Mouse (Mus musculus): ENCODE results near the gene Ube2dnl2. TPM values are rescaled to one million over a fixed set of nuclear protein-coding genes. Genes with fewer than 3 reads are reported as not detected.

The Ube2dnl2 gene
- polyA plus RNA-seq (2015; fragmentation: Nextera tagmentation; extraction: Ambion mirVana) = not detected in 2 replicates

DNA sequence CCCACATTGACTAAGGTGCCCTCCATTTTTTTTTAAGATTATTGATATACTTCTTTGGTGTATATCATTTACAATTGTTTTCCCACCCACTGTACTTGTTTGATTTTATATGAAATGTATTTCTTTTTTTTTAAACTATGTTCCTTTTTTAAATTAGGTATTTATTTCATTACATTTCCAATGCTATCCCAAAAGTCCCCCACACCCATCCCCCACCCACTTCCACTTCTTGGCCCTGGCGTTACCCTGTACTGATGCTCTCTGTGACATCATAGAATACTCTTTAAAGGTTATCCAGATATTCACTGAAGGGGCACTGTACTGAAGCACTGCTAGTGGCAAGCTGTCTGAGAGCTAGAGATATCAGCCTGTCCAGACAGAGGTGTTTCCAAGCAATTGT lies at the start of gene Ube2dnl2:
Gene Ube2dnl2, plus strand, starts transcription at position 301 of the 400 bp plus-strand sequence.
- Histone ChIP-seq H3K4me2 (no peak within 1 kb of the TSS), H3K4me3 (replicated peaks) (no peak within 1 kb of the TSS), H3K27me3 (replicated peaks) (no peaks in the 10 kb centered on the region), H3K36me3 (no peaks in the 10 kb centered on the region), H3K4me1 (no peaks in the 10 kb centered on the region), H3K9me3 (no peaks in the 10 kb centered on the region), H3K9ac (no peak within 1 kb of the TSS), H3K27ac (no peak within 1 kb of the TSS)
- no peak for ATAC-seq (ENCODE audit: insufficient read depth, low FRiP score, low read depth)
- 90% methylated on average over 1 of the region's 1 CpGs for WGBS

DNA sequence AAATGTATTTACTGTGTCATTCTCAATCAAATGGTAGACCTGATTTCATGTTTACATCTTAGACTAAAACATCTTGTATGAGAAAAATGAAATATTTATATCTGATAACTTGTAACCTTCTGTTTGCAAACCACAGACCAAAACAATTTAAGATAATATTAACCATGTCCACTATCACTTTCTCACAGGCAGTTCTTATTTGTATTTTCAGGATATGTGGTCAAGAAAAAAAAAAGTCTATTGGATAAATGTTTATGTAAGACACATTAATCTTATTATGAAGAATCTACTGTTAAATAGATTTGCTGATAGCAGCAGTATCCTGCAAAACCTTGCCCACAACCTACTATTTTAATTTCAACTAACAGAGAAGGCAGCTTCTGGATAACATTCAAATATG lies 11.9 kb upstream of the Ube2dnl2 start:
- Histone ChIP-seq H3K9ac (no peak overlapping the region), H3K4me2 (no peak overlapping the region), H3K27me3 (replicated peaks) (no peaks in the 10 kb centered on the region), H3K4me1 (no peaks in the 10 kb centered on the region), H3K36me3 (no peaks in the 10 kb centered on the region), H3K4me3 (replicated peaks) (no peak overlapping the region), H3K9me3 (no peaks in the 10 kb centered on the region), H3K27ac (no peak overlapping the region)
- ATAC-seq (ENCODE audit: insufficient read depth, low FRiP score, low read depth) = no peak

DNA sequence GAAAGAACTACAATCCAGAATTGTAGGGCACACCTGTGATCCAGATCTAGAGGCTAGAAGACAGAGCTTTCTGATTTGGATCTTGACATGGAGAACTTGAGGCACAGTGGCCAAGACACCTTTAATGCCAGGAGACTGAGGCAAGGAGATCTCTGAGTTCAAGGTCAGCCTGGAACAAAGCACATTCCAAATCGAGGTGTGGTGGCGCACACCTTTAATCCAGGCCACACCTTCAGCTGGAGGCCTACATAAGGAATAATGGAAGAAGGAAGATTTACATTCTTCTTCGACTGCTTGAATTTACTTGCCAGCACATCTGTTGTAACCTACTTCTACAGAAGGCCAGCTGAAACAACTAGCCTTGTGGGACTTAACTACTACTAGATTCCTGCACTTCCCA lies 9.9 kb upstream of the Ube2dnl2 start:
- H3K27ac ChIP-seq = no peak overlapping the region
- H3K9ac ChIP-seq = no peak overlapping the region
- no peaks in the 10 kb centered on the region for H3K36me3 ChIP-seq
- 86% methylated on average over 3 of the region's 3 CpGs for WGBS
- H3K4me3 ChIP-seq (replicated peaks) = no peak overlapping the region
- no peak for ATAC-seq (ENCODE audit: insufficient read depth, low FRiP score, low read depth)
- no peaks in the 10 kb centered on the region for H3K4me1 ChIP-seq
- no peak overlapping the region for H3K4me2 ChIP-seq
- H3K9me3 ChIP-seq = no peaks in the 10 kb centered on the region
- no peaks in the 10 kb centered on the region for H3K27me3 ChIP-seq (replicated peaks)

DNA sequence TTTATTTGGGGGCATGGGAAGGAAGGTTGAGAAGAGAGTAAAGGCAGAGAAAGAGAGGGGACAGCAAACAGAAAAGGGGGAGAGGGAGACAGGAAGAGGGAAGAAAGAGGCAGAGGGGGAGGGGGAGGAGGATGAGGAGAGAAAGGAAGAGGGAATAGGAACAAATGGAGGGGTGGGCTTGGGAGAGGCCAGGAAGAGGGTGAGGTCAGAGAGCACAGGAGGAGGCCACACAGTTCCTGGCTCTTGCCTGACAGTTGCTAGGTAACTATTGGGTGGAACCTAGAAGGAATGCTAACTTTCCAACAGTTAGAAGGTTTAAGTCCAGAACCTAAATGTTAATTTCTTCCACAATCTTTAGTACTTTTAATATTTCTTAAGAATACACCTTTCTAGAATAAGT lies 4.0 kb upstream of the Ube2dnl2 start:
- Histone ChIP-seq H3K9ac (no peak overlapping the region), H3K27ac (no peak overlapping the region), H3K4me2 (no peak overlapping the region), H3K9me3 (no peaks in the 10 kb centered on the region), H3K4me1 (no peaks in the 10 kb centered on the region), H3K4me3 (replicated peaks) (no peak overlapping the region), H3K27me3 (replicated peaks) (no peaks in the 10 kb centered on the region), H3K36me3 (no peaks in the 10 kb centered on the region)
- ATAC-seq (ENCODE audit: insufficient read depth, low FRiP score, low read depth) = no peak

DNA sequence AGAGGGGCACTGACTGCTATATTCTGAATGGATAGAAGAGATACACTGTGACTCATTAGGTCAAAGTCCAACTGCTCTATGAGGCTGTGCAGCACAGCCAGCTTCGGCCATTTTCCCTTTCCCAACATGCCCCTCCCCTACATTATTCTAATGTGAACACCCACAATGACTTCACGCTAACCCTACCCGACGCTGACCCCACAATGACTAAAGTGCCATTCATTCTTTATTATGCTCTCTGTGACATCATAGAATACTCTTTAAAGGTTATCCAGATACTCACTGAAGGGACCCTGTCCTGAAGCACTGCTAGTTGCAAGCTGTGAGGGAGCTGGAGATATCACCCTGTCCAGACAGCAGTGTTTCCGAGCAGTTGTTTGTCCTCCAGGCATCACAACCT lies 2.7 kb upstream of the Ube2dnl2 start, which contains the start of gene Ube2dnl1:
Gene Ube2dnl1, plus strand, starts transcription at position 301 of the 400 bp plus-strand sequence.
- Histone ChIP-seq H3K27ac (no peak within 1 kb of the TSS), H3K4me3 (replicated peaks) (no peak within 1 kb of the TSS), H3K27me3 (replicated peaks) (no peaks in the 10 kb centered on the region), H3K36me3 (no peaks in the 10 kb centered on the region), H3K4me2 (no peak within 1 kb of the TSS), H3K4me1 (no peaks in the 10 kb centered on the region), H3K9ac (no peak within 1 kb of the TSS), H3K9me3 (no peaks in the 10 kb centered on the region)
- no peak for ATAC-seq (ENCODE audit: insufficient read depth, low FRiP score, low read depth)
- 76% methylated on average over 5 of the region's 5 CpGs for whole genome bisulfite sequencing

DNA sequence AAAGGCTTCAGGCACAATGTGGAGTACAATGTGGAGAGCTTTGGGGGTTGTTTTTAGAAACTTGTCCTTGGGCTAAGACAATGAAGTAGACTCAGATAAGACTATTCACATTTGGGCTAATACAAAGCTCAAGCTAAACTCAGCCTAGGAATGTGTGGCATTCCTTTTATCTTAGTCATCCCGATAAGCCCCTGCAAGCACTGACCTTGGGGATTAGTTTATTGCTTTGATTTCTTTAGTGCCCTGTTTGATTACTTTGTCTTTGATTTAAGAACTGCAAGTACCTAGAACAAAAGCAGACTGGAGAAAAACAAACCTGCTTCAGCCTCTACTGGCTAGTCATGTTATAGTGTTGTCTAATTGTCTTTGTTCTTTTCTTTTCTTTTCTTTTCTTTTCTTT lies 47.7 kb downstream of the Ube2dnl2 start:
- 54% methylated on average over 1 of the region's 1 CpGs for WGBS
- ATAC-seq (ENCODE audit: insufficient read depth, low FRiP score, low read depth) = no peak

More for the DNA sequence above, 47.7 kb downstream of the Ube2dnl2 start:
- Histone ChIP-seq H3K9ac (no peak overlapping the region), H3K9me3 (no peaks in the 10 kb centered on the region), H3K36me3 (no peaks in the 10 kb centered on the region), H3K4me1 (no peaks in the 10 kb centered on the region), H3K27ac (no peak overlapping the region), H3K27me3 (replicated peaks) (no peaks in the 10 kb centered on the region), H3K4me3 (replicated peaks) (no peak overlapping the region), H3K4me2 (no peak overlapping the region)

Other genes with a start within 250 kb of the Ube2dnl2 start
- not detected in 2 replicates for gene Ube2dnl1, start 2.6 kb upstream of the Ube2dnl2 start, polyA plus RNA-seq (2015; fragmentation: Nextera tagmentation; extraction: Ambion mirVana)

All from stomach, embryonic 15.5 days (tissue).